Mouse (Mus musculus) ES-Bruce4 (cell line): ENCODE results near the gene Otoa.

ENCODE experiments used
- CTCF ChIP-seq: IDR thresholded peaks from one replicate; pipeline ENCODE4 v1.8.1; 2011; ENCODE audit warnings: low read depth, low read length
- EP300 ChIP-seq: IDR thresholded peaks from 2 replicates; pipeline ENCODE4 v1.6.1; 2011; ENCODE audit warnings: low read depth, low read length; ENCODE audit not compliant: insufficient read depth
- POLR2A ChIP-seq: IDR thresholded peaks from one replicate; pipeline ENCODE4 v1.8.1; 2011; ENCODE audit warnings: low read length; ENCODE audit not compliant: insufficient read depth

GRCm38 (mm10) chr7:121198933-121199332 lies 117.5 kb downstream of the Otoa start:
- TF ChIP-seq CTCF (no peak), EP300 (no peak), POLR2A (no peak)
